Mouse (Mus musculus) frontal cortex, postnatal 25 days (tissue): ENCODE measurements around the gene Wdr82.
A peak's percentile ranks its signal among the peaks of the same experiment; 100 is the strongest.

Experiments used
- DNase-seq, 2 experiments: peaks; one replicate each; pipeline ENCODE4 v3.0.0; 2022; ENCODE audit warnings: low spot score in 2 of 2

The Wdr82 gene

DNA sequence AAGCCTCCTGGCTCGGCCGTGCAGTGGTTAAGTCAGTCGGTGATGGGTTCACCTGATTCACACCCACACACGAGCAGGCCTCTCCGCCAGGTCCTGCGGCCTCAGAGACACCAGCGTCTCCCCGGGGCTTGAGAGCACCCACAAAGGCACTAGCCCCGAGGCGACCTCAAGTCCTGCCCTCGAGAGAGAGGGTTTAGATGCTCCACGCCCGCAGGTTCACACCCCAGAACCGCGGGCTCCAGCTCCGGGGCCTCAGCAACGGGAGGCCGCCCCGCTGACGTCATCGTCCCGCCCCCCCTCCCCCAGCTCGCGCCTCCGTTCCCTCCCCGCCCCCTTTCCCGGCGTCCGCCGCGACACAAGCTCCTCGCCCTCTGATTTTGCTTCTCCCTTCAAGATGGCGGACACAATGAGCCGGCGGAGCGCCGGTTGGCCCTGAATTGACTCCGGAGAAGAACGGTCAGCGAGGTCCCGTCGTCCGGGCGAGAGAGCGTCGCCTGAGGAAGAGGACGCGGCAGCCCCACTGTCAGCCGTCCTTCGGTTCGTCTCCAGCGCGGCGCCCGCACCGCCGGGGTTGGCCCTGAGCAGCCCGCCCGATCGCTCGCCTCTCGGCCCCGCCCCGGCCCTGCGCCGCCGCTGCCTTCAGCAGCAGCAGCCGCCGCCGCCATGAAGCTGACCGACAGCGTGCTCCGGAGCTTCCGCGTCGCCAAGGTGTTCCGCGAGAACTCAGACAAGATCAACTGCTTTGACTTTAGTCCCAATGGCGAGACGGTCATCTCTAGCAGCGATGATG is at the start of gene Wdr82:
TSS of gene Wdr82 (plus strand) at position 373 of the 790 bp plus-strand sequence.
- DNase-seq: peak; percentile 69 to 81

- DNase-seq: peak; percentile 17 to 20
These were observed 47.1 kb upstream of the Wdr82 start for GRCm38 (mm10) chr9:106123599-106123998.

- no peak for DNase-seq
These were observed 43.9 kb upstream of the Wdr82 start for GRCm38 (mm10) chr9:106126786-106127251.

- DNase-seq: no peak
These were observed 41.7 kb upstream of the Wdr82 start for GRCm38 (mm10) chr9:106129072-106129471.

DNA sequence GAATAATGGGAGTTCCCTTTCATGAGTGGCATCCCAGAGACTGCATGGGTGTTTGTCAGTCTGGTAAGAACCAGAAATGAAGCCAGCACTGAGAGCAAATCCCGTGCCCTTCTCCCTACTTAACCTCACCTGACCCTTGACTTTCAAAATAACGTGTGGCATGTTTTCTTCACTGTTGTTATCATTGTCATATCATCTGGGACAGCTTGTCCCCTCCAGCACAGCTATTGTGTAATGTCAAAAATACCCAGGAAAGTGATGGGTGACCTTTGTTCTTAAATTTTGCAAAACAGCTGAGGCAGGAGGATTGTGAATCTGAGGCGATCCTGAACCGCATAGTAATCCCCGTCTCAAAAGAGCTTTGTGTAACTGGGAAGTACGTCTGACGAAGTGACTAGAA is 40.5 kb upstream of the Wdr82 start:
- no peak for DNase-seq

GRCm38 (mm10) chr9:106137671-106138216 is 33.0 kb upstream of the Wdr82 start:
- no peak for DNase-seq

GRCm38 (mm10) chr9:106139763-106140162 is 31.0 kb upstream of the Wdr82 start:
- no peak for DNase-seq

GRCm38 (mm10) chr9:106141955-106142354 is 28.8 kb upstream of the Wdr82 start:
- no peak for DNase-seq

- no peak for DNase-seq
These were observed 26.6 kb upstream of the Wdr82 start for GRCm38 (mm10) chr9:106144176-106144575.

- no peak for DNase-seq
These were observed 25.1 kb upstream of the Wdr82 start for GRCm38 (mm10) chr9:106145582-106145981.

- DNase-seq: no peak
These were observed 23.4 kb upstream of the Wdr82 start for GRCm38 (mm10) chr9:106147281-106147680.

- no peak for DNase-seq
These were observed 22.8 kb upstream of the Wdr82 start for GRCm38 (mm10) chr9:106147851-106148431.

- DNase-seq: no peak
These were observed 22.0 kb upstream of the Wdr82 start for GRCm38 (mm10) chr9:106148541-106149398.

DNA sequence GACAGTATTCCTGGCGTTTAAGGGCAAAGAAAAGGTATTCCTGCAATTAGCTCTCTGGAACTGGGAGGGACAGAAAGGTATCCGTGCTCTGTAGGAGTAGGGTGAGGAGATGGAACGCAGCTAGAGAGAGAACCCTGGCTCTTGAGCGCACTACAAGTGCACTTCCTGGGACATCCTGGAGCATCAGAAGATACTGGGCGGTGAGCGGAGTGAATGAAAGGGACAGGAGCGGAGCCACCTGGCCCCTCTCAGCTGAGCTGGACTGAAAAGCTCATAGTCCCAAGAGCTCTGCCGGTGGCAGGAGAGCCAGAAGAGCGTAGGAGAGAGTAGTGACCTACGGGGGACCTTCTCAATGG is 21.4 kb upstream of the Wdr82 start:
- DNase-seq: no peak

DNA sequence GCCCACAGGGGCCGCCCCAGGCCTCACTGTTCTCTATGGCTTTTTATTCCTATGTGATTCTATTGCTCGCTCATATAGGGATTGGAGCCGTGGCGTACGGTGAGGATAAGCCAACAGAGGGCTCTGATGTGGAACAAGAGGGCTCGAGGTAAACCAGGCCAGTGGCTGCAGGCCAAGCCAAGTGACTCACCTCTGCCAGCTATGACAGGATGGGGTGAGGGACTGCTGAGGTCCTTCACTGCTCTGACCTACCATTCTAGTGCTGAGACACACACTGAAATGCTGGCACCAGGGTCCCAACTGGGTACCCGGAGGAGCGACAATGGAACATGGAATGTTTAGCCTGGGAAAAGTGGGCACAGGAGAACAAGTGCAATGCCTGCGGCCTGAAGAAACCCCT is 16.6 kb upstream of the Wdr82 start:
- no peak for DNase-seq

GRCm38 (mm10) chr9:106156419-106156818 is 14.3 kb upstream of the Wdr82 start:
- no peak for DNase-seq

- DNase-seq: no peak
These were observed 13.7 kb upstream of the Wdr82 start for GRCm38 (mm10) chr9:106156921-106157622.

- DNase-seq: no peak
These were observed 13.2 kb upstream of the Wdr82 start for GRCm38 (mm10) chr9:106157623-106157925.

DNA sequence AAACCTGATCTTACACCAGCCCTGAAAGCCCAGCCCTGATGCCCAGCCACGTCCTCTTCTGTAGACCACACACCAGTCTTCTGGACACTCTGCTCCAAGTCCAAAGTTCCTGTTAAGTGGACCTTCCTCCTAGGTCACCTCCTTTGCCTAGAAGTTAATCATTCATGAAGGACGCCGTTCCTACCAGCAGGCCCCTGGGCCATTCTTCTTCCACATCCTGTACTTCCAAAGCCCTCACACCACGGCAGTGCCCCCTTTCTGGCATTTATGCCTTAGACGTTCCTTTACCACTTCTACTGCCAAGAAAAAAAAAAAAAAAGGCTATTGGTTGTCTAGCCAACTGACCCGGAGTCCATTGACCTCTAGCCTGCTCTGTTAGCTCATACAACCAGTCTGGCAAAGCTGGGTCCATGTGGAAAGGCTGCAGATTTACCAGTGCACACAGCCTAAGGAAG is 12.7 kb upstream of the Wdr82 start, which contains the start of gene Glyctk:
TSS of gene Glyctk (minus strand) at position 102 of the 455 bp plus-strand sequence.
- no peak for DNase-seq

GRCm38 (mm10) chr9:106159237-106159636 is 11.5 kb upstream of the Wdr82 start:
- no peak for DNase-seq

- peak; percentile 93 to 97 for DNase-seq
These were observed 10.9 kb upstream of the Wdr82 start for GRCm38 (mm10) chr9:106159784-106160301.
